Mouse (Mus musculus) brain, embryonic 14.5 days (tissue): ENCODE data around the gene Tbx1.

Source experiments
- CTCF ChIP-seq: fragments of 200-500 bp; IDR thresholded peaks from 2 replicates; pipeline ENCODE4 v1.5.1; 2012; ENCODE audit warnings: inconsistent platforms, mild to moderate bottlenecking, moderate library complexity, borderline replicate concordance; ENCODE audit not compliant: insufficient read depth, insufficient read length; ENCODE audit errors: extremely low read depth
- POLR2A ChIP-seq: fragments of 200-500 bp; IDR thresholded peaks from 2 replicates; pipeline ENCODE4 v1.6.1; 2012; ENCODE audit warnings: mild to moderate bottlenecking, inconsistent platforms, borderline replicate concordance; ENCODE audit not compliant: poor library complexity, insufficient read depth, insufficient read length, severe bottlenecking; ENCODE audit errors: extremely low read depth

DNA sequence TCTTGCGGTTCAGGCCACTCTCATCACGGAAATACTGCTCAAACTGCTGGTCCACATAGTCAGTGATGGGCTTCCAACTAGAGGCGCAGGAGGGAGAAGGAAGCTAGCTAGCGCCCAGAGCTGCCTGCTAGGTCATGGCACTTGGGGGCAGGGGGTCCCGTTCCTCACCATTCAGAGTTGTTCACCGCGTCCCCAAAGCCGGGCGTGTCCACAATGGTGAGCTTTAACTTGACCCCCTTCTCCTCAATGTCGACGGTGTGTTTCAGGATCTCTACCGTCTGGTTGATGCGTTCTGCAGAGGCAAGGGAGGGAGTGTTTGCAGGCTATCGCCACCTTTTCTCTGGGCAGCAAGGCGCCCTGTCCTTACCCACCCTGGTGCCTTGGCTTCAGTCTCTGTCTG, 34.2 kb upstream of the Tbx1 start:
- TF ChIP-seq CTCF (no peak), POLR2A (no peak)
